Mouse (Mus musculus) gastrocnemius, adult 18-20 months (tissue): ENCODE measurements around the gene Polr2m. TPM values are rescaled to one million over a fixed set of nuclear protein-coding genes. Genes with fewer than 3 reads are reported as not detected.

ENCODE experiments used
- DNase-seq: peaks from one replicate; pipeline ENCODE4 v3.0.0; 2021; ENCODE audit warnings: low spot score
- total RNA-seq, 2 experiments: library from RNA; stranded (reverse); gene quantifications; 2 replicates each; pipeline ENCODE4 v1.2.3; 2021

Polr2m gene
- total RNA-seq, 2 experiments from 2014 or later: 198 to 199 TPM

DNA sequence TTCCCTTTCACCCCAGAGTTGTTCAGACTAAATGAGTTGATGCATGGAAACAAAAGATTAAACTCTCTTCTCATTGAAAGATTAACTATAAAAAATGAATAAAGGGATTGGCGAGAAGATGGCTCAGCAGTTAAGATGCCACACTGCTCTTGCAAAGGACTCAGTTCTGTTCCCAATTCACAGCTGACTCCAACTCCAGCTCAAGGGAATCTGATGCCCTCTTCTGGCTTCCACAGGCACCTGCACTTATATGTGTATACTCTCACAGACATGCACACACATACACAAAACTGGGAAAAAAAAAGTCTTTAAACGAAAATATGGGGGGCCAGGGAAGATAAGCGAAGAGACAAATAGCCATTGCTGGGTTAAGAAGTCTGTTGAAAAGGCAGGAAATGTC is 9.1 kb downstream of the Polr2m start:
- no peak for DNase-seq

DNA sequence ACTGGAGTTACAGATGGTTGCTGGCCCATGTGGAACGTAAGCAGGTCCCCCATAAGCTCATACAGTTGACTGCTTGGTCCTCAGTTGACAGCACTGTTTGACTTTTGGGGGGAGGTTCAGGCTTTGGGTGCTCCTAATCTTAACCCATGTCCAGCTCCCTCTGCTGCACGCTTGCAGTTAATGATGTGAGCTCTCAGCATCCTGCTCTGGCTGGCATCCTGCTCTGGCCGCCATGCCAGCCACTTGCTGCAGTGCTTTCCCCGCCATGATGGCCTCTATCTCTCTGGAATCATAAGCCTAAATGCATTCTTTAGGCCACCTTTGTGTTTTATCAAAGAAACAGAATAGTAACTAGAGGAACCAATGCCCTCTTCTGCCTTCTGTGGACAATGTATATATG is 10.2 kb downstream of the Polr2m start:
- DNase-seq: no peak

DNA sequence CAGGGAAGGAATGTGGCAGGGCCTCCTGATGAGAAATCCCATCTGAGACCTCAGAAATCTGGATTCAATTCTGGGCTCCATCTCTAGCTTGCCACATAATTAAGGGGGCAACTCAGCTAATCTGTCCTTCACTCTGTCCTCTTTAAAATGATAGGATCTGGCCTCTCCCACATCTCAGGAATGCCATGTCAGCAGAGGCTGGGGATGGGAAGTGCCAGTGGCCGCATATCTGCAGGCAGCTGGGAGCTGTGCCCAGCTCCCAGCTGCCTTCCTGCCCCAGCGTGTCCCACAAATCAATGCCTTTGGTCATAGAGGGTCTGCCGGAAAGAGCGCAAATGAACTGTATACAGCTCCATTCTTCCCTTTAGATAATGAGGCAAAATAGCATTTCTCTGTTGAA is 18.3 kb downstream of the Polr2m start:
- no peak for DNase-seq

DNA sequence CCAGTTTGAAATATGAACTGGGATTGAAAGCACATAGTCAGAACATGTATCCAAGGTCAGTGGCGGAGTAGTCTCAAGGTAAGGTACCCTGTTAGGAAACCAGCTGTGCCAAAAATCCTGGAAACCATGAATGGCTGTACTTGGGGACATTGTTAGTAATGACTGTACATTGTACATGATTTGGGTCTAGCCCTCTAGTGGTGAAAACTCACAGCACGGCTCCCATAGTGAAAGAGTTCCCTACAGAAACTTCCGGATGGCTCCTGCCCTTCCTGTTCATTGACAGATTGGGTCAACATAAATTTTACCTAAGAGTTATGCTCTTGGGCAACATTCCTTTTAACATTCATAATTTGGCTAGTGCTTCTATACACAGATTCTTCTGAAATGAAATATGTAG is 19.6 kb downstream of the Polr2m start:
- DNase-seq: peak; percentile 13

DNA sequence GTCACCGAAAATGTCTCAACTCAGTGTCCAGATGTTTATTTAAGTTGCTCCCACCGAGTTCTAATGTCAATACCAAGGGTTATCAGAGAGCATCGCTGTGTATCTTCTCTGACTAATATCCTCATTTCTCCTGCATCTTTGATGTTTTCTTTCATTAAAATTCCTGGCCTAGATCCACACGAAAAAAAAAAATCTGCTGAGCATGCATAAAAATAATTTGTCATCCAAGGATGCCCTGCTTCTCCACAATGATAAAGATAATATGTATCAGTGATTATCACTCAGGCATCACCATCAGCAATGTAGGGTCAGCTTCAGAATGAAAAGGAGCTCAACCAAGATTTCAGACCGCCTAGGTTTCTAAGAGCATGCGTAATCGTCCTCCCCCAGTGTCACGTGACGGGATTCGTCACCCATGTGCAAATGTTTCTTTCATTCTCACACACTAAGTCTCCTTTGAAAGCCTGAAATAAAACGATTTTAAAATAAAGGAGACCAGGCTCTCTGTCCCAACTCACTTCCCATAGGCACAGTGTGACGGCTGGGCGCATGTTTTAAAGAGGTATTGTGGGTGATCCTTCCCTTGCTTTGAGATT is 22.6 kb downstream of the Polr2m start:
- no peak for DNase-seq

DNA sequence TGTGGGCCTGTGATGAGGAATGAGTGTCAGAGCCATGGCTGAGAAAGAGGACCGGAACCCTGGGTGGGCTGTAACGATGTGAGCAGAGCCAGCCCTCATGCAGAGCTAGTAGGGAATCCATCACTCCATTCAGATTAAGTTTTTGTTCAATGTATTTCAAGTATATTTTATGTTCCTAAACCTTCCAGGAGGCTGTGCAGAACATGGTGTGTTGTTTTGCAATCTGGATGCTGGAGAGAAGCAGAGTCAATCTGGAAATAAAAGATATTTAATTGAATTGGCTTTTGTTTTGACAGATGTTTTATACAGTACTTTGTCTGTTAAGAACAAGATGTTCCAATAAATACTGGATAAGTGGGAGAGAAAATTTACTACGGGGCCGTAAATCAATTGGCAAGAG is 29.0 kb downstream of the Polr2m start:
- no peak for DNase-seq

DNA sequence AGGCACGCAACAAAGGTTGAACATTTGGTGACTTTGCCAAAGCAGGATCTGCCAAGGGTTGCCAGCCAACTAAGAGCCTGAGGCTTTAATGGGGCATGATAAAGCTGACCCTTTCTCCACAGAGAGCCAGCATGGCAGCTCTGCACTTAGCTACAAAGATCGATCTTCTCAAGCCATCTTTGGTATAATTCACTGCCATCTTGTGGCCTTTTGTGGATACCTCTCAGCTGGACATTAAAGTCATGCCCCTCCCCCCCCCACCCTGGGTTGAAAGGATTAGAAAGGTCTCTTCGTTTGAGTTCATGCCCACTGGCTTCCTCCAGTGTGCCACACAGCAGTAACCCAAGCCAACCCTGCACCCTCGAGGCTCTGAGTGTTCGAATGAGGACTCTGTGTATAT is 31.8 kb downstream of the Polr2m start:
- no peak for DNase-seq

DNA sequence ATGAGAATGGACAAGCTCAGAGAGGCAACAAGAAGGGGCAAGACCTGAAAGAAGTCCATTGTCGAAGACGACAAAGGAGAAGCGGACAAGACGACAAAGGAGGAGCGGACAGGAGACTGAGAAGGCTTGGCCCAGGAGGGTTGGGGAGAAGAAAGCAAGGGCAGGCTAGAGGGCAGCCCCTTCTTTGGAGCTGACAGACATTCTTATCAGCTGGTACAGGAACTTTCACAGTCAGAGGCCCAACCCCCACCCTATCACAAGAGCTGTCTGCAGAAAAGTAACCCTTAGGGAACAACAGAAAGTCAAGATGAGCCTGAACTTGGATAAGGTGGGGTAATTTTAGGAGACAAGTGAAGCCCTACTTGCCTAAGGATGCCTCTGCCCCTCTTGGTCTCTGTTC is 32.4 kb downstream of the Polr2m start:
- DNase-seq: no peak

DNA sequence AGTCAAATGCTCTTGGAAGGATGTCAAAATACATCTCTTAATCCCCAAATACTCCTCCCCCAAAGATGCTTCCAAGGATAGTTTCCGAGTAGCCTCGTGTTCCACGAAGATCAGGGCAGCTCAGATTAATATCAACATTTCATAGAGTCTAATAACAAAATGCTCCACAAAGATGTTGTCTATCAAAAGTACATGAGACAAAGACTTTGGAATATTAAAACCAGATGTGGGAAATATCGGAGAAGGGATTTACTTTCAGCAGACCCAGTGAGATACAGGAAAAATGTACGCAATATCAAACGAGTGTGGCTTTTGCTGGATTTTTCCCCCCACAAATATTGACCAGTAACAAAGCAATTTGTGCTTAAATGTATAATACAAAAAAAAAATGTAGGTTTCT is 35.1 kb downstream of the Polr2m start:
- no peak for DNase-seq

DNA sequence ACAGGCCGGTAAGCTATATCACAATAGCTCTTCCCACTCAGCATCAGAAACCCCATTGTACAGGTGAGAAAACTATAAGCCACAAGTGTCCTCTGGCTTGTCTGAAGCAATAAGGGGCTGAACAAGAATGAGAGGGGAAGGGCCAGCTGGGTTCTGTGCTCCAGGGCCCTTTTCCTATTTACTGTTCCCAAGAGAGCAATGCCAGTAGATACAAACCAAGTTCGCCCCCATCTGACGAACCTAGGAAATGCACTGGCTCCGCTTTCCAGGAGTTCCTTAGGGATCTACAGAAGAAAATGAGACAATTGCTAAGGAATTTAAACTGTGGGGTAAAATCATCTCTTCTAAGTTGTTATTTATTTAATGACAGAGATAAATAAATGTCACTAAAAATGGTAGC is 38.2 kb downstream of the Polr2m start:
- peak; percentile 72 for DNase-seq

DNA sequence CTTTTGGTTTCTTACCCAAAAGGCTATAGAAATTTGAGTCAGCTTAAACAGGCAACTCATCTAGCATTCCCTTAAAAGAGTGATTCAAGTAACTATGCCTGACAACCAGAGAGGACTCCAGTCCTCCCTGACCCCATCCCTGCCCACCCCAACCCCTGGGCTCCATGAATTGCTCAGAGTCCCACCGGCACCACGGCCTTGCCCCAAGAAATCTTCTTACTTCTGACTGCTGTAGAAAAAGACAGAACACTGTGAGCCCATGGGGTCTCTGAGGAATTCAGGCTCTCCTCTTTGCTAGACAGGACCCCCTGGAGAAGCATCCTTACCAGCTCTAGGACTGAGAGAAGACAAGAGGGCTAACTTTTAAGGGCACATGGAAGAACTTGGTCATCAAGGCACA is 40.4 kb downstream of the Polr2m start:
- DNase-seq: no peak

DNA sequence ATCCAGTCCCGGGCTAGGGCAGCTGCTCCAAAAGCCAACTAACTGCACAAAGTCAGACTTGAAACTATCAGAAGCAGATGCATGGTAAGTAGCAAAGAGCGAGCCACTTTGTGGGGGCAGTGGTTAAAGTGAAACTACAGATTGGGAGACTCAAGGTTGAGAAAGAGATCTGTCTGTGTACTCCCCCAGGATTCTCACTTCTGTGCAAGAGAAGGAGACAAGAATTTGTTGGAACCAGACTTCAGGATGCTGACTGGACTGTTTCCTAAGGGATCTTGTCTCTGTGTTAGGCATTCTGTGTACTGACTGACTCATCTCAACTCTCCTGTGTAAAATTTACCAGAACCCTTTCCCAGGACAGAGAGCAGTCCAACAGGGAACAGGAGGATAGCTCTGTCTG is 47.6 kb downstream of the Polr2m start:
- peak; percentile 30 for DNase-seq

Other genes starting within 250 kb of the Polr2m start
- 1 to 10 TPM; 3.8 to 3.9 TPM for gene Myzap, start 106.4 kb upstream of the Polr2m start, total RNA-seq